Mouse (Mus musculus) neural tube, embryonic 12.5 days (tissue): Measurements from ENCODE around the gene 2310034C09Rik. TPM values are rescaled to one million over a fixed set of nuclear protein-coding genes. Genes with fewer than 3 reads are reported as not detected.

ENCODE experiments used
- polyA plus RNA-seq: library from polyadenylated mRNA; unstranded; fragments of >200 nt; fragmentation: Nextera tagmentation; extraction: Ambion mirVana; gene quantifications from 2 replicates; pipeline ENCODE4 v1.2.1, GENCODE M21; 2016

The 2310034C09Rik gene
- polyA plus RNA-seq, 1 experiment from 2014 or later: not detected

Other genes with a start within 250 kb of the 2310034C09Rik start
- 0.28 and 0.29 TPM in 2 replicates for gene Cldn8, start 195.7 kb upstream of the 2310034C09Rik start, polyA plus RNA-seq
- not detected in 2 replicates for gene Krtap24-1, start 146.6 kb upstream of the 2310034C09Rik start, polyA plus RNA-seq
- not detected in 2 replicates for gene 2310079G19Rik, start 131.2 kb upstream of the 2310034C09Rik start, polyA plus RNA-seq
- gene Krtap26-1, start 111.1 kb upstream of the 2310034C09Rik start, polyA plus RNA-seq: not detected in 2 replicates
- gene Krtap27-1, start 87.2 kb upstream of the 2310034C09Rik start, polyA plus RNA-seq: not detected in 2 replicates
- gene 2310061N02Rik, start 50.9 kb upstream of the 2310034C09Rik start, polyA plus RNA-seq: not detected in 2 replicates
- gene Krtap13-1, start 30.0 kb upstream of the 2310034C09Rik start, polyA plus RNA-seq: not detected in 2 replicates
- gene Krtap13, start 7.2 kb upstream of the 2310034C09Rik start, polyA plus RNA-seq: not detected in 2 replicates
- not detected in 2 replicates for gene 2310057N15Rik, start 15.4 kb downstream of the 2310034C09Rik start, polyA plus RNA-seq
- not detected in 2 replicates for gene Gm5965, start 19.0 kb downstream of the 2310034C09Rik start, polyA plus RNA-seq
- not detected in 2 replicates for gene Gm20741, start 53.4 kb downstream of the 2310034C09Rik start, polyA plus RNA-seq
- gene Krtap15, start 61.4 kb downstream of the 2310034C09Rik start, polyA plus RNA-seq: not detected in 2 replicates
- not detected in 2 replicates for gene Krtap14, start 67.3 kb downstream of the 2310034C09Rik start, polyA plus RNA-seq
- not detected in 2 replicates for gene Krtap19-1, start 110.6 kb downstream of the 2310034C09Rik start, polyA plus RNA-seq
- not detected in 2 replicates for gene Krtap19-2, start 115.4 kb downstream of the 2310034C09Rik start, polyA plus RNA-seq
- not detected in 2 replicates for gene Krtap19-3, start 119.2 kb downstream of the 2310034C09Rik start, polyA plus RNA-seq
- not detected in 2 replicates for gene Krtap19-4, start 126.2 kb downstream of the 2310034C09Rik start, polyA plus RNA-seq
- not detected in 2 replicates for gene Krtap19-5, start 137.6 kb downstream of the 2310034C09Rik start, polyA plus RNA-seq
- gene Krtap19-9b, start 173.4 kb downstream of the 2310034C09Rik start, polyA plus RNA-seq: not detected in 2 replicates
- not detected in 2 replicates for gene Krtap16-3, start 204.0 kb downstream of the 2310034C09Rik start, polyA plus RNA-seq